Mouse (Mus musculus) CH12.LX (cell line): ENCODE results near the gene Il1r1. TPM values are rescaled to one million over a fixed set of nuclear protein-coding genes. Genes with fewer than 3 reads are reported as not detected.

Experiments
- DNase-seq: peaks from one replicate; pipeline ENCODE4 v3.0.0-alpha.2; 2013; ENCODE audit errors: extremely low read depth
- H3K27ac ChIP-seq: 2 replicates; pipeline ENCODE4 v1.5.1; 2012; ENCODE audit warnings: low read depth, mild to moderate bottlenecking, control low read depth, moderate library complexity; ENCODE audit not compliant: insufficient read depth
- H3K27me3 ChIP-seq: replicated peaks from 2 replicates; pipeline ENCODE3; 2012; ENCODE audit warnings: inconsistent platforms
- H3K36me3 ChIP-seq, 2 experiments: replicated peaks in 1 of 2; 2 replicates each; pipeline versions ENCODE3 to v1.6.1; 2012; ENCODE audit warnings: inconsistent platforms in 1 of 2, low read length in 1 of 2, mild to moderate bottlenecking in 1 of 2, mixed read lengths in 1 of 2, moderate library complexity in 1 of 2; ENCODE audit not compliant: control insufficient read depth in 1 of 2, insufficient read depth in 1 of 2
- H3K4me1 ChIP-seq, 2 experiments: 2 replicates each; pipeline ENCODE4 v1.6.1; 2012; ENCODE audit warnings: inconsistent platforms in 1 of 2, moderate library complexity in 1 of 2; ENCODE audit not compliant: insufficient read depth in 2 of 2, control insufficient read depth in 1 of 2
- H3K4me2 ChIP-seq: 2 replicates; pipeline ENCODE4 v1.6.1; 2012; ENCODE audit warnings: low read depth, mild to moderate bottlenecking, control low read depth; ENCODE audit not compliant: poor library complexity, insufficient read depth, severe bottlenecking
- H3K4me3 ChIP-seq, 3 experiments: fragments of 150-350 bp in 1 of 3; sonication (generic) in 1 of 3; replicated peaks in 1 of 3; 2 replicates each; pipeline versions ENCODE3 to v1.5.1; 2011 to 2012; ENCODE audit warnings: low read depth in 2 of 3, low read length in 2 of 3, mild to moderate bottlenecking in 2 of 3, moderate library complexity in 2 of 3, control low read depth in 1 of 3, improper control_type of control experiment in 1 of 3, inconsistent platforms in 1 of 3, mixed read lengths in 1 of 3; ENCODE audit not compliant: poor library complexity in 1 of 3
- H3K79me2 ChIP-seq: replicated peaks from 2 replicates; pipeline ENCODE4 v1.6.1; 2012; ENCODE audit warnings: mild to moderate bottlenecking, moderate library complexity; ENCODE audit not compliant: control insufficient read depth, poor library complexity, insufficient read depth, severe bottlenecking; ENCODE audit errors: extremely low read depth
- H3K9ac ChIP-seq: 2 replicates; pipeline ENCODE4 v1.6.1; 2012; ENCODE audit warnings: low read depth, mild to moderate bottlenecking, control low read depth, moderate library complexity; ENCODE audit not compliant: insufficient read depth
- H3K9me3 ChIP-seq: replicated peaks from 2 replicates; pipeline ENCODE3; 2012; ENCODE audit warnings: low read length, inconsistent platforms, mixed read lengths
- CHD1 ChIP-seq: IDR thresholded peaks from 2 replicates; pipeline ENCODE4 v1.6.1; 2012; ENCODE audit warnings: low read depth, low read length, improper control_type of control experiment, inconsistent platforms
- ETS1 ChIP-seq: conservative IDR thresholded peaks from 2 replicates; pipeline ENCODE4 v1.6.1; 2012; ENCODE audit warnings: low read depth, mild to moderate bottlenecking, inconsistent platforms, low read length, improper control_type of control experiment, moderate library complexity
- JUND ChIP-seq: conservative IDR thresholded peaks from 2 replicates; pipeline ENCODE4 v1.6.1; 2011; ENCODE audit warnings: low read depth, low read length, improper control_type of control experiment
- MAX ChIP-seq: IDR thresholded peaks from 2 replicates; pipeline ENCODE4 v1.6.1; 2011; ENCODE audit warnings: low read length, improper control_type of control experiment
- MAZ ChIP-seq: IDR thresholded peaks from 2 replicates; pipeline ENCODE4 v1.6.1; 2012; ENCODE audit warnings: low read depth, mild to moderate bottlenecking, inconsistent platforms, low read length, improper control_type of control experiment, moderate library complexity
- MXI1 ChIP-seq: IDR thresholded peaks from 2 replicates; pipeline ENCODE4 v1.6.1; 2011; ENCODE audit warnings: mild to moderate bottlenecking, low read depth, low read length, improper control_type of control experiment
- NRF1 ChIP-seq: IDR thresholded peaks from 2 replicates; pipeline ENCODE4 v1.6.1; 2014; ENCODE audit warnings: low read depth, mild to moderate bottlenecking, inconsistent platforms, low read length, improper control_type of control experiment, moderate library complexity
- PAX5 ChIP-seq: IDR thresholded peaks from 2 replicates; pipeline ENCODE4 v1.6.1; 2012; ENCODE audit warnings: low read length, inconsistent platforms, mixed read lengths
- POLR2A ChIP-seq: IDR thresholded peaks from 2 replicates; pipeline ENCODE4 v1.6.1; 2011; ENCODE audit warnings: low read depth, mild to moderate bottlenecking, improper control_type of control experiment, low read length
- RCOR1 ChIP-seq: conservative IDR thresholded peaks from 2 replicates; pipeline ENCODE4 v1.6.1; 2012; ENCODE audit warnings: low read depth, mild to moderate bottlenecking, inconsistent platforms, low read length, improper control_type of control experiment
- SMC3 ChIP-seq: IDR thresholded peaks from 2 replicates; pipeline ENCODE4 v1.6.1; 2011; ENCODE audit warnings: low read depth, low read length, improper control_type of control experiment
- TCF12 ChIP-seq: IDR thresholded peaks from 2 replicates; pipeline ENCODE4 v1.6.1; 2014; ENCODE audit warnings: low read depth, mild to moderate bottlenecking, inconsistent platforms, low read length, improper control_type of control experiment
- USF2 ChIP-seq: conservative IDR thresholded peaks from 2 replicates; pipeline ENCODE4 v1.6.1; 2011; ENCODE audit warnings: low read depth, low read length, improper control_type of control experiment
- ZKSCAN1 ChIP-seq: IDR thresholded peaks from 2 replicates; pipeline ENCODE4 v1.6.1; 2012; ENCODE audit warnings: low read depth, inconsistent platforms, low read length, improper control_type of control experiment, borderline replicate concordance
- ZNF384 ChIP-seq: IDR thresholded peaks from 2 replicates; pipeline ENCODE4 v1.6.1; 2012; ENCODE audit warnings: low read depth, low read length, improper control_type of control experiment, inconsistent platforms
- dilution Hi-C: fragments of 300-500 bp; cut with MboI; formaldehyde crosslinking; loops from 2 replicates; pipeline ENCODE4 v1.14.3; 2020; ENCODE audit warnings: low sequenced_read_pairs; ENCODE audit not compliant: extremely low pct_unique_long_range_greater_than_20kb, extremely low pct_ligation_motif_present
- in situ Hi-C: fragments of 300-500 bp; cut with MboI; formaldehyde crosslinking; loops from 3 replicates; pipeline ENCODE4 v1.14.3; 2019; ENCODE audit warnings: low sequenced_read_pairs, low pct_ligation_motif_present, low pct_unique_long_range_greater_than_20kb, mixed read lengths
- polyA plus RNA-seq: library from polyadenylated mRNA; unstranded; fragments of >175 nt; gene quantifications from 2 replicates; pipeline ENCODE4 v1.2.1, GENCODE M21; 2012; ENCODE audit warnings: low read depth; ENCODE audit not compliant: insufficient read length
- total RNA-seq, 2 experiments: library from RNA; depleted of rRNA; stranded (reverse); fragments of 300-350 nt in 1 of 2; fragments of >200 nt in 1 of 2; gene quantifications; 2 replicates each; pipeline ENCODE4 v1.2.3; 2012 to 2014

Il1r1 gene
- total and polyA plus RNA-seq, 3 experiments = 0.04 TPM; not detected in 2

DNA sequence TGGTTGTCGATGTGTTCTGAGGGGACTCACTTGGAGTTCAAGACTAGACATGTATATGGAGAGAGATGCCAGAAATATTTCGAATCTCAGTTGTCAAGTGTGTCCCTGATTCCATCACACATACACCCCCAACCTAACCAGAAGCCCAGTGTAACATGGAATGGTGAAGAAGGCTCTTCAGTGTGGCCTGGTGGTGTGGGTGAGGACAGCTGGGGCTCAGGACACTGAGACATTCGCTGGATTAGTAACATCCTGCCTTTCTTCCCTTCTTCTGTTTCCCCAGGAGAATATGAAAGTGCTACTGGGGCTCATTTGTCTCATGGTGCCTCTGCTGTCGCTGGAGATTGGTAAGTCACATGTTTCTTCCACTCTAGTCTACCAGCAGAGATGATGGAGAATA, 57.1 kb downstream of the Il1r1 start:
- H3K4me1 ChIP-seq = no peaks in the 10 kb centered on the region
- no peaks in the 10 kb centered on the region for H3K27me3 ChIP-seq
- no peak for DNase-seq
- no peaks in the 10 kb centered on the region for H3K36me3 ChIP-seq
- no peak for TF ChIP-seq USF2
- TF ChIP-seq, all 38 proteins: peak for 0
- dilution Hi-C loops = no loop called here
- H3K9ac ChIP-seq = no peak overlapping the region
- no peak overlapping the region for H3K4me3 ChIP-seq
- H3K79me2 ChIP-seq = no peaks in the 10 kb centered on the region
- H3K27ac ChIP-seq = no peak overlapping the region
- H3K9me3 ChIP-seq = no peaks in the 10 kb centered on the region
- no peak overlapping the region for H3K4me2 ChIP-seq
- in situ Hi-C loops = no loop called here

DNA sequence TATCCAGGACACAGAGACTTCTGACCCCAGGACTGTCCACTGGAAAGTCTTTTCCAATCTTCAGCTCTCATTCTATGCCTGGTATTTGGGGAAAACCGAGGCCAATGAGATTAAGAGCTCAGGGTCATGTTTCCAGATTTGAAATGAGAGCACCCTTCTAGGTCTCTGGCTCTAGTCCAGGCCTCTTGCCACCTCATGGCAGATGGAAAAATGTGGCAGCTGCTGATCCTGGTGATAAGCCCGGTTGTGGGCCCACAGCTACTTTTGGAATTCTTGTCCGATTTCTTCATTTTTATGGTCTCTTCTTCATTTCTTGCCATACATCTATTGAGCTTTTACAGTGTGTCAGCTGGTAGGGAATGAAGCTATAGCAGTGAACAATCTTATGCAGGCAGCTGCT, 57.5 kb downstream of the Il1r1 start:
- dilution Hi-C loops = no loop called here
- no peak for DNase-seq
- Histone ChIP-seq H3K9me3 (no peaks in the 10 kb centered on the region), H3K27me3 (no peaks in the 10 kb centered on the region), H3K36me3 (no peaks in the 10 kb centered on the region), H3K4me3 (no peak overlapping the region), H3K4me2 (no peak overlapping the region), H3K27ac (no peak overlapping the region), H3K79me2 (no peaks in the 10 kb centered on the region), H3K9ac (no peak overlapping the region), H3K4me1 (no peaks in the 10 kb centered on the region)
- in situ Hi-C loops = no loop called here
- TF ChIP-seq CHD1 (no peak), MAZ (no peak), MXI1 (no peak), TCF12 (no peak), POLR2A (no peak), USF2 (no peak), ETS1 (no peak), PAX5 (no peak), RCOR1 (no peak), SMC3 (no peak)

DNA sequence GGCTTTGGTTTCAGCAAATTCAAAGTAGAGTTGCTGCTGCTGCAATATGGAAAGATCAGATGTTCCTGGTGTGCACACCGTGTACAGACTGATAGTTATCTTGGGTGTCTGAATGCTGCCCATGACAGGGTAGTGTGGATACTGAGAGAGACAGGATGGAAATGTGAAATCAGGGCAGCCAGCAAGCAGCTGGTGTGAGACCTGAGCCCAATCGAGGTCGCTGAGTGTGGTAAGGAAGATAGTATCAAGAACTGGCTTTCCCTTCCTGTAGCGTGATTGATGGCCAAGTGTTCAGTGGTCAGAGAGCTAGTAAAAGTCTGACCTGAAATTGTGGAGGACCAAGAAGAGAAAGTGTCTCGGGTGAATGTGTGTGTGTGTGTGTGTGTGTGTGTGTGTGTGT, 59.1 kb downstream of the Il1r1 start:
- H3K9me3 ChIP-seq = no peaks in the 10 kb centered on the region
- dilution Hi-C loops = no loop called here
- TF ChIP-seq NRF1 (no peak), ZNF384 (no peak), MAX (no peak), ZKSCAN1 (no peak), JUND (no peak)
- H3K79me2 ChIP-seq = no peaks in the 10 kb centered on the region
- no peak overlapping the region for H3K27ac ChIP-seq
- no peaks in the 10 kb centered on the region for H3K36me3 ChIP-seq
- no peak for DNase-seq
- H3K4me2 ChIP-seq = no peak overlapping the region
- no peak overlapping the region for H3K9ac ChIP-seq
- no peaks in the 10 kb centered on the region for H3K4me1 ChIP-seq
- in situ Hi-C loops = no loop called here
- H3K4me3 ChIP-seq = no peak overlapping the region
- no peaks in the 10 kb centered on the region for H3K27me3 ChIP-seq
